Mouse (Mus musculus): ENCODE data around the gene Slc43a3.

DNA sequence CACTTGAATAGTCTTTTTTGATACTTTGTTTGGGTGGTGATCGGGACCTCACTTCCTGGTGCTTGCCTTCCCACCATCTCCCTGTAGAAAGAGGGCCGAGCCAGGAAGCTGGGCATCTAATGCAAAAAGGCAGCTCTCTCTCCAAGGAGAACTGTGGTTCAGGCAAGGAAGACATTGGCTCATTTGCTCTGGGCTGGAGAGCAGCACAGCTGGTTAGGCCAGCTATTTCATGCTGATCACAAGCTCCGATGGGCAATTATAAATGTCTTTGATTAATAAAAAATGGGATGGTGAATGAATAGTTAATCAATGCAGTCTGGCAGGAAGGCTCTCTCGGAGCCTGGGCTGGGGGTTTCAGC lies 1.8 kb upstream of the Slc43a3 start:
- no peak for TF ChIP-seq GATA1 (IDR thresholded peaks at IDR 0.05; ENCODE audit: low read length)
- no peak for TF ChIP-seq TAL1 (IDR thresholded peaks at IDR 0.05; ENCODE audit: low read length)
